ENCODE assay signal across 17 mouse cellular contexts in genomic region chr16:92102115-92102514, GRCm38 (mm10). TPM values are rescaled to one million over a fixed set of nuclear protein-coding genes. Genes with fewer than 3 reads are reported as not detected.
DNase-seq lines count a peak whose midpoint lies in the region; ATAC-seq and TF ChIP-seq lines count a peak whose summit lies in the region.
"Had no signal": no experiment of that assay in that cellular context is flagged by ENCODE, and none has a peak within 500 bp of the region (broad histone marks: within the 10 kb centered on the region; RNA-seq: fewer than 3 reads in every experiment).

No protein-coding gene starts in this region.

- H3K27ac ChIP-seq in layer of hippocampus, adult 2 months, result peak overlapping the region; percentile 63
- H3K27ac ChIP-seq: embryonic facial prominence, embryonic 15.5 days; forebrain, embryonic 13.5 days; lung, embryonic 15.5 days had no signal

- peak; percentile 93 for DNase-seq in heart, adult 11 months
- DNase-seq in heart, postnatal 4 days, result no peak
- DNase-seq in layer of hippocampus, adult 2 months (ENCODE audit: low spot score in 2 of 2), result no peak
- no peak for DNase-seq in layer of hippocampus, postnatal 14 days (ENCODE audit: low spot score in 2 of 2)
- peak; percentile 68 for DNase-seq in adrenal gland, postnatal 10 days
- DNase-seq in gastrocnemius, postnatal 14 days, result peak; percentile 24
- DNase-seq in left cerebral cortex, postnatal 14 days (ENCODE audit: low spot score in 2 of 2), result no peak
- DNase-seq: cerebellum, postnatal 36 days; liver had no signal

- ATAC-seq in monocyte, adult 5-6 weeks (replicated peaks; ENCODE audit: insufficient number of reproducible peaks, low FRiP score, low TSS enrichment, poor library complexity, severe bottlenecking), result no peak
- ATAC-seq: forebrain, embryonic 13.5 days; intestine, postnatal 0 days had no signal

- TF ChIP-seq CTCF in layer of hippocampus, adult 2 months (conservative IDR thresholded peaks at IDR 0.05), result no peak

- no peak overlapping the region for H3K4me3 ChIP-seq in layer of hippocampus, adult 2 months
- H3K4me3 ChIP-seq: embryonic facial prominence, embryonic 15.5 days; forebrain, embryonic 13.5 days; lung, embryonic 15.5 days had no signal

- intact Hi-C loops in gastrocnemius, postnatal 14 days (cut with DNase I; ENCODE audit: low total_unique reads), result no loop called here
- intact Hi-C loops in left cerebral cortex, postnatal 14 days (cut with DNase I), result no loop called here

RNA-seq across cellular contexts. Expression of gene Slc5a3, which starts 44.0 kb away (rescaled TPM):
- total RNA-seq in heart, postnatal 4 days (2021), result 1 to 10 TPM; 6.8 to 7.9 TPM
- 10 to 100 TPM; 31.1 to 33.7 TPM for total RNA-seq in layer of hippocampus, adult 2 months (2021)
- total RNA-seq in layer of hippocampus, postnatal 14 days (2021), result 10 to 100 TPM; 15.1 to 17.6 TPM
- 10 to 100 TPM; 17.1 to 18.9 TPM for total RNA-seq in adrenal gland, postnatal 10 days (2021)
- total RNA-seq in gastrocnemius, postnatal 14 days (2021), result 1 to 10 TPM; 3.3 TPM
- 1.6 to 4.6 TPM (median 1.9 TPM) in 3 replicates for total RNA-seq in monocyte, adult 5-6 weeks (2017)
- total RNA-seq in left cerebral cortex, postnatal 14 days (2021), result 10 to 100 TPM; 13.8 to 15.1 TPM

RNA-seq across cellular contexts. Expression of gene Gm49711, which starts 44.0 kb away (rescaled TPM):
- not detected for total RNA-seq in heart, postnatal 4 days (2021)
- not detected for total RNA-seq in layer of hippocampus, adult 2 months (2021)
- not detected for total RNA-seq in layer of hippocampus, postnatal 14 days (2021)
- total RNA-seq in adrenal gland, postnatal 10 days (2021), result not detected
- not detected for total RNA-seq in gastrocnemius, postnatal 14 days (2021)
- not detected in 3 replicates for total RNA-seq in monocyte, adult 5-6 weeks (2017)
- under 1 TPM in 1 of 2 experiments, not detected in 1; 0.40 TPM for total RNA-seq in left cerebral cortex, postnatal 14 days (2021)
- total RNA-seq: heart, postnatal 14 days; megakaryocyte-erythroid progenitor cell, adult 5-6 weeks; MEL had no signal

RNA-seq across cellular contexts. Expression of gene Mrps6, which starts 44.0 kb away (rescaled TPM):
- total RNA-seq in heart, postnatal 4 days (2021), result 10 to 100 TPM; 53.8 to 54.7 TPM
- total RNA-seq in layer of hippocampus, adult 2 months (2021), result 10 to 100 TPM; 46.8 to 49.1 TPM
- 10 to 100 TPM; 46.2 to 62.5 TPM for total RNA-seq in layer of hippocampus, postnatal 14 days (2021)
- total RNA-seq in adrenal gland, postnatal 10 days (2021), result 10 to 100 TPM; 68.2 to 77.8 TPM
- 10 to 100 TPM; 16.9 to 18.7 TPM for total RNA-seq in gastrocnemius, postnatal 14 days (2021)
- total RNA-seq in monocyte, adult 5-6 weeks (2017), result 5.8 to 18.1 TPM (median 9.5 TPM) in 3 replicates
- total RNA-seq in left cerebral cortex, postnatal 14 days (2021), result 10 to 100 TPM; 49.0 to 50.6 TPM

Comparison
In these comparisons a context has a peak if more than half of its experiments do, and no peak if none do; other contexts are left out.
1. DNase-seq: peak in heart, adult 11 months (single experiment), adrenal gland, postnatal 10 days (single experiment) and gastrocnemius, postnatal 14 days (single experiment); none in heart, postnatal 4 days (single experiment), layer of hippocampus, adult 2 months (0 of 2), layer of hippocampus, postnatal 14 days (0 of 2) and left cerebral cortex, postnatal 14 days (0 of 2).